Mouse (Mus musculus) midbrain, postnatal 0 days (tissue): Measurements from ENCODE around the gene Gpr137c. TPM values are rescaled to one million over a fixed set of nuclear protein-coding genes. Genes with fewer than 3 reads are reported as not detected.

Experiments
- ATAC-seq: fragments of 200-750 bp; cut with Nextera tagmentation; 2 replicates; pipeline ENCODE4 v1.8.0; 2017; ENCODE audit warnings: moderate number of reproducible peaks, mild to moderate bottlenecking, moderate TSS enrichment, moderate library complexity; ENCODE audit not compliant: low FRiP score
- DNase-seq: peaks from one replicate; pipeline ENCODE4 v3.0.0-alpha.2; 2015; ENCODE audit warnings: low spot score
- H3K27ac ChIP-seq: fragments of 300-500 bp; sonication (generic); 2 replicates; pipeline ENCODE4 v1.5.1; 2014; ENCODE audit warnings: low read depth, mild to moderate bottlenecking, low read length, mixed read lengths
- H3K27me3 ChIP-seq: fragments of 300-500 bp; sonication (generic); 2 replicates; pipeline ENCODE4 v1.6.1; 2014; ENCODE audit warnings: low read length, control low read depth, mixed read lengths; ENCODE audit not compliant: insufficient read depth
- H3K36me3 ChIP-seq: fragments of 300-500 bp; sonication (generic); 2 replicates; pipeline ENCODE4 v1.6.1; 2014; ENCODE audit warnings: low read length, control low read depth, mixed read lengths; ENCODE audit not compliant: insufficient read depth
- H3K4me1 ChIP-seq: fragments of 300-500 bp; sonication (generic); 2 replicates; pipeline ENCODE4 v1.6.1; 2014; ENCODE audit warnings: mild to moderate bottlenecking, control low read depth, antibody characterized with exemption, low read length, mixed read lengths; ENCODE audit not compliant: insufficient read depth
- H3K4me2 ChIP-seq: fragments of 300-500 bp; sonication (generic); 2 replicates; pipeline ENCODE4 v1.6.1; 2014; ENCODE audit warnings: low read depth, mild to moderate bottlenecking, low read length, mixed read lengths; ENCODE audit not compliant: poor library complexity, severe bottlenecking
- H3K4me3 ChIP-seq: fragments of 300-500 bp; sonication (generic); 2 replicates; pipeline ENCODE4 v1.5.1; 2014; ENCODE audit warnings: low read depth, mild to moderate bottlenecking, low read length, moderate library complexity
- H3K9ac ChIP-seq: fragments of 300-500 bp; sonication (generic); replicated peaks from 2 replicates; pipeline ENCODE4 v1.6.1; 2014; ENCODE audit warnings: mild to moderate bottlenecking, low read length, moderate library complexity, mixed read lengths; ENCODE audit not compliant: poor library complexity, severe bottlenecking
- H3K9me3 ChIP-seq: fragments of 300-500 bp; sonication (generic); 2 replicates; pipeline ENCODE4 v1.6.1; 2016; ENCODE audit warnings: low read length, control low read depth
- CTCF ChIP-seq: IDR thresholded peaks from 2 replicates; pipeline ENCODE4 v1.5.1; 2016; ENCODE audit warnings: antibody characterized with exemption, mild to moderate bottlenecking
- WGBS: fragments of 180-500 bp; shearing (Covaris S2); extraction: QIAGEN DNeasy Blood & Tissue Kit; methylation state at CpG from one replicate; pipeline ENCODE4 v1.1.7; 2014; 5-methylcytosine and 5-hydroxymethylcytosine counted together
- polyA plus RNA-seq: library from polyadenylated mRNA; unstranded; fragments of >200 nt; fragmentation: Nextera tagmentation; extraction: Ambion mirVana; gene quantifications from 2 replicates; pipeline ENCODE4 v1.2.1, GENCODE M21; 2015
- total RNA-seq: library from RNA; depleted of rRNA; stranded (reverse); fragments of >200 nt; gene quantifications from 2 replicates; pipeline ENCODE4 v1.2.3, GENCODE M21; 2014

The Gpr137c gene
- total and polyA plus RNA-seq, 2 experiments from 2014 or later = 15.0 to 57.1 TPM

GRCm38 (mm10) chr14:45263831-45264592 lies 44.5 kb downstream of the Gpr137c start:
- WGBS = 88% methylated on average over 3 of the region's 3 CpGs
- no peak for DNase-seq
- no peak overlapping the region for H3K27ac ChIP-seq
- H3K4me1 ChIP-seq = no peaks in the 10 kb centered on the region
- H3K9ac ChIP-seq = no peak overlapping the region
- no peaks in the 10 kb centered on the region for H3K9me3 ChIP-seq
- peaks cover 8% of the 10 kb centered on the region for H3K36me3 ChIP-seq
- TF ChIP-seq CTCF = no peak
- H3K27me3 ChIP-seq = no peaks in the 10 kb centered on the region
- no peak for ATAC-seq
- H3K4me3 ChIP-seq = no peak overlapping the region
- H3K4me2 ChIP-seq = no peak overlapping the region

- H3K9me3 ChIP-seq = no peaks in the 10 kb centered on the region
- H3K27ac ChIP-seq = no peak overlapping the region
- DNase-seq (no peak), ATAC-seq (no peak)
- no peak overlapping the region for H3K4me2 ChIP-seq
- no peak for TF ChIP-seq CTCF
- no peaks in the 10 kb centered on the region for H3K4me1 ChIP-seq
- H3K36me3 ChIP-seq = peaks cover 12% of the 10 kb centered on the region
- H3K27me3 ChIP-seq = no peaks in the 10 kb centered on the region
- no peak overlapping the region for H3K4me3 ChIP-seq
- 86% methylated on average over 6 of the region's 6 CpGs for WGBS
- no peak overlapping the region for H3K9ac ChIP-seq
Measured at GRCm38 (mm10) chr14:45275816-45276215, 56.3 kb downstream of the Gpr137c start.

GRCm38 (mm10) chr14:45282066-45282465 lies 62.5 kb downstream of the Gpr137c start:
- Histone ChIP-seq H3K9me3 (no peaks in the 10 kb centered on the region), H3K4me1 (no peaks in the 10 kb centered on the region), H3K27me3 (no peaks in the 10 kb centered on the region), H3K4me3 (no peak overlapping the region), H3K36me3 (peaks cover 21% of the 10 kb centered on the region), H3K27ac (no peak overlapping the region), H3K9ac (no peak overlapping the region), H3K4me2 (no peak overlapping the region)
- ATAC-seq (no peak), DNase-seq (no peak)
- TF ChIP-seq CTCF = no peak
- 90% methylated on average over 3 of the region's 3 CpGs for WGBS

- Histone ChIP-seq H3K27ac (no peak overlapping the region), H3K4me2 (no peak overlapping the region), H3K4me1 (no peaks in the 10 kb centered on the region), H3K4me3 (no peak overlapping the region), H3K36me3 (peaks cover 21% of the 10 kb centered on the region), H3K9me3 (no peaks in the 10 kb centered on the region), H3K9ac (no peak overlapping the region), H3K27me3 (no peaks in the 10 kb centered on the region)
- WGBS = 92% methylated on average over 4 of the region's 4 CpGs
- ATAC-seq = no peak
- DNase-seq = no peak
- no peak for TF ChIP-seq CTCF
Measured at GRCm38 (mm10) chr14:45291608-45292007, 72.1 kb downstream of the Gpr137c start.

- Histone ChIP-seq H3K4me2 (no peak overlapping the region), H3K4me1 (no peaks in the 10 kb centered on the region), H3K9ac (no peak overlapping the region), H3K4me3 (no peak overlapping the region), H3K36me3 (peaks cover 19% of the 10 kb centered on the region; the same call in 1 of the 2 replicates), H3K27me3 (no peaks in the 10 kb centered on the region), H3K27ac (no peak overlapping the region), H3K9me3 (no peaks in the 10 kb centered on the region)
- WGBS = 27% methylated on average over 4 of the region's 4 CpGs
- TF ChIP-seq CTCF = no peak
- no peak for DNase-seq
- ATAC-seq = no peak
Measured at GRCm38 (mm10) chr14:45303939-45304338, 84.4 kb downstream of the Gpr137c start.

GRCm38 (mm10) chr14:45304389-45304788 lies 84.9 kb downstream of the Gpr137c start:
- Histone ChIP-seq H3K4me2 (no peak overlapping the region), H3K4me1 (no peaks in the 10 kb centered on the region), H3K27me3 (no peaks in the 10 kb centered on the region), H3K9me3 (no peaks in the 10 kb centered on the region), H3K4me3 (no peak overlapping the region), H3K36me3 (peaks cover 14% of the 10 kb centered on the region; the same call in 1 of the 2 replicates), H3K9ac (no peak overlapping the region), H3K27ac (no peak overlapping the region)
- ATAC-seq = no peak
- TF ChIP-seq CTCF = peak; percentile 45
- 53% methylated on average over 4 of the region's 4 CpGs for WGBS
- no peak for DNase-seq
